Mouse (Mus musculus) monocyte, adult 5-6 weeks (primary cell): ENCODE measurements around the gene Emd. TPM values are rescaled to one million over a fixed set of nuclear protein-coding genes. Genes with fewer than 3 reads are reported as not detected.
"Not testable (repeated sequence)": the region's sequence is repeated elsewhere in the genome, so short reads cannot be mapped to it uniquely, and the experiment has no call there.

Source experiments
- ATAC-seq: fragments of 153-309, 156-312 bp; replicated peaks from 2 replicates; pipeline ENCODE4 v1.8.0; 2017; ENCODE audit warnings: mild to moderate bottlenecking; ENCODE audit not compliant: low TSS enrichment, insufficient number of reproducible peaks, severe bottlenecking, poor library complexity, low FRiP score
- total RNA-seq: library from RNA; stranded (forward); fragments of 200-1000, 200-491, 200-594 nt; gene quantifications from 3 replicates; pipeline ENCODE4 v1.2.3, GENCODE M21; 2017

Gene Emd
- 85.3 to 98.0 TPM (median 91.4 TPM) in 3 replicates for total RNA-seq

DNA sequence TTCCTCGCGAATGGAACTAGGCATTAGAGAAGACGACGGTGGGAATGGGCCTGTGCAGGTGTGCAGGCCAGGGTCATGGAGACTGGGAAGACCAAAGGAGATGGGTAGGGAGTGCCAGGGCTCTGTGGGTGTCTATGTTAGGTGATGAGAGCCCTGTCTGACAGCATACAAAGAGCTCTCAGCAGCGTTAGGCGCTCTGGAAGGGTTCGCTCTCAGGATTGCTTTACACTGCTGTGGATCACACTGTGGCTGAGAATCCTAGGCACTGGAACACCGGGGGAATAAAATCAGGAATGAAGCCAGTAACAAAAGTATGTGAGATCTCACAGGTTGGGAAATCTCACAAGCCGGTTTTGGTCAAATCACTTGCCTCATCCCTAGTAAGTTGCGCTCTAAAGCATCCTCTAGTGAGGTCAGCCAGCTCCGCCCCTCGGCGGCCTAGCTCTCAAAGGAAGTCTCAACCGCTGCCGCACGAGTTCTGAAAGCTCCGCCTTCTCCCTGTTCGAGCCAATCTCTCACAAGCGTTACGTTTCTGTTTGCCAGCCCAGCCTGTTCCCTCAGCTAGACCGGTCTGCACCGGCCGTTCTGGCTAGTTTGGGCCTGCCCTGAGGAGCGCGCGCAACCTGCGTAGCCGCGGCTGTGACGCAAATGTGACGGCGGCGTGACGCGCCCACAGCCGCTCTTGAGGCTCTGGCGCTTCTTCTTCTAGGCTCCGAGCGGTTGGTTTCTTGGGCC lies at the start of gene Emd:
Gene Emd (plus strand): TSS at position 535 of the 735 bp plus-strand sequence.
- peak; percentile 88 for ATAC-seq

DNA sequence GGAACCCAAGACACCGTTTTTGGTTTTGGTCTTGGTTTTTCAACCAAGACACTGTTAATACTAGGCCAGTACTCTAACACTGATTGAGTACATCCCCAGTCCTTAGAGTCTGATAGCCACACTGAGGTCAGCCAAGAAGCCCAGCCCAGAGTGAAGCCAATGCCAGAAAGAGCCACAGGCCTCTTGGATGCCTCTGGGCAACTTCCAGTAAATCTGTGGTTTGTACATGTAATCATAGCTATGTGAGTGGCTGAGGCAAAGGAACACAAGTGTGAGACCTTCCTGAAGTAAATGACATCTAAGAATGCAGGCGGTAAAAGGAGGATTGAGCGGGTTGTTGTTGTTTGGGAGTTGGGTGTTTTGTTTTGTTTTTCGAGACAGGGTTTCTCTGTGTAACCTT lies 36.0 kb upstream of the Emd start:
- ATAC-seq: no peak

DNA sequence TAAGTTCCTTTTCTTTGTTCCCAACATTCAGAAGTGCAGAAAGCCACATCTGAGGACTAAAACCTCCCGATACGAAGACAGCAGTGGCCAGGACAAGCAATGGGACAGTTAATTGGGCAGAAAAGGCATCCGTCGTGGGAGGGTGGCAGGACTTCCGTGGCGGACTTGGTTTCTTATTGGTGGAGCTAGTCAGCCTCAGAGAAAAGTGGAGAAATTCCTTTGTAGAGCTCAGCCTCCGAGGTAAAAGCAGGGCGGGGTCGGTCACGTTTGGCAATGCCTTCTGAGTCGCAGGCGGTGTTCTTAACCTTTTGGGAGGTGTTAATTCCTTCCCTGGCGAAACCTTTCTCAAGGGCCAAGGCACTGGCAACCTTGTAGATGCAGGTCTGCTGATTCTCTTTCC lies 35.0 kb upstream of the Emd start:
- ATAC-seq: no peak

DNA sequence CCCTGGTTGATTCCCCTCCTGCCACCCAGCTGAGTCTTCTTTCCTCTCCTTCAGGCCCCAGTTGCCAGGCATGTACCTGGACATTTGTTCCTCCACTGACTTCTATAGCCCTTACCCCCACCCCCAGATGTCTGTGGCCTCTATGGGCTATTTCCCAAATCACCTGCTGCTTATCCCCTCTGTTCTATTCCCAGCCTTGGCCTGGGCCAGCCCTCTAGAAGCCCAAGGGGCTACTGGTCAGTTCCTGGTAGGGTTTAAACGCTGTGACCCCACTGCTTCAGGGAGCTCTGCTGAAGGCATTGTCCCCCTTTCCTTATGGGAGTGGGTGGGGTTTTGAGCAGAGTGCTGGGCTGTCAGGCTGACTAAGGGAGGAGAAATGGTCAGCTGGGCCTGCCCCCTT lies 34.4 kb upstream of the Emd start:
- not testable (repeated sequence) for ATAC-seq

DNA sequence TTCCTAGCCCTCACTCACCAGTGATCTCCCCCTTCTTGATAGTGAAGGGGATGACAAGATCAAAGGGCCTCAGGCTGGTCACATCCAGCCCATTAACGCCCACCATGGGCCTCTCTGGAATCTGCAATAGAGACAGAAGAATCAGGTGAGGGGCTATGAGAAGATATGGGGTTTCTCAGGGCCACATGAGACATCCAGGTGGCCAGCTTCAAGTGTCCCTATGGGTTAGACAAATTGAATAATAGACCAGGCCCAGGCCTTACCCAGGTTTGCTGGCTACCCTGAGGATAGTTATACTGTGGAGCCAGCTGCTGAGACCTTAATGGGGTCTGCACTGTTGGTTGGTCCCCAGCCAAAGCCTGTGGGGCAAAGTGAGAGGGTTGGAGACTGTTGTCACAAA lies 24.4 kb upstream of the Emd start:
- no peak for ATAC-seq

GRCm38 (mm10) chrX:74233196-74233595 lies 21.3 kb upstream of the Emd start:
- no peak for ATAC-seq

- no peak for ATAC-seq
Measured at GRCm38 (mm10) chrX:74240332-74240731, 14.2 kb upstream of the Emd start.

- ATAC-seq: peak; percentile 26; the same call in 1 of the 2 replicates
Measured at GRCm38 (mm10) chrX:74243396-74243795, 11.1 kb upstream of the Emd start.

GRCm38 (mm10) chrX:74243807-74244206 lies 10.7 kb upstream of the Emd start:
- peak; percentile 56 for ATAC-seq

- ATAC-seq: no peak
Measured at GRCm38 (mm10) chrX:74244614-74245083, 9.8 kb upstream of the Emd start.

- ATAC-seq: no peak
Measured at GRCm38 (mm10) chrX:74245107-74245506, 9.4 kb upstream of the Emd start.

- no peak for ATAC-seq
Measured at GRCm38 (mm10) chrX:74245687-74246086, 8.8 kb upstream of the Emd start.

DNA sequence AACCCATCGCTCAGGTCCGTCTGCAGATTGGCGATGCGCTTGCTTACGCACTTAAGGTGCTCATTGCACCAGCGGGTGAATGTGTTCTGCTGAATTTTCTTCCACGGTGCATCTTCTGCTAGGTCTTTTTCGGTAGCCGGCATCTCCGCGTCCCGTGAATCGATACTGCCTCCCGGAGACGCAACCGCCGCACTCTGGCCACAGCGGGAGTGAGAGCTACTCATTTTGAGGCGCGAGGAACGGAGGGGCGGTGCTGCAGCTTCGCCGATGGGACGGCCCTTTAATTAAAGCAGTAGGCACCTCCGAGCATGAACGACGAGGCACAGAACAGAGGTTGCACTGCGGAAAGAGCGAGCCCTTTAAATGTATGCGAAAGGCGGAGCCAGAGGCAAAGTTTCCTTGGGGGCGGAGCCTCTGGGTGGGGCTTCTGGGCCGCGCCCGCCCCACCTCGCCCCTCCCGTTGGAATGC lies 8.2 kb upstream of the Emd start:
- ATAC-seq: peak; percentile 41

DNA sequence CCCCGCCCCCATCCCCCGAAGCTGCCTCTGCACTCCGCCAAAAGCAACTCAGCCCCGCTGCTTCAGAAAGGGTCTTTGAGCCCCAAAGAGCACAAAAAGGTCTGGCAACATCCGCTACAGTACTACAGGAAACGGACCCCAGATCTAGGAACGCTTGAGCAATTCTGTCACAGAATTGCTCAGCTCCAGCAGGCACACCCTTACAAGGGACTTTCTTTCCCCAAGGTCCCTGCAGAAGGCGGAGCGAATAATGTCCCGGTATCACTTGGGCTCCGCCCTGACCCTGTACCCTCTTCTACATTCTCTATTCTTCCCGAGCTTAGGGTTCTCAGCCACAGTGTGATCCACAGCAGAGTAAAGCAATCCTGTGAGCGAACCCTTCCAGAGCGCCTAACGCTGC lies 7.8 kb upstream of the Emd start:
- no peak for ATAC-seq

DNA sequence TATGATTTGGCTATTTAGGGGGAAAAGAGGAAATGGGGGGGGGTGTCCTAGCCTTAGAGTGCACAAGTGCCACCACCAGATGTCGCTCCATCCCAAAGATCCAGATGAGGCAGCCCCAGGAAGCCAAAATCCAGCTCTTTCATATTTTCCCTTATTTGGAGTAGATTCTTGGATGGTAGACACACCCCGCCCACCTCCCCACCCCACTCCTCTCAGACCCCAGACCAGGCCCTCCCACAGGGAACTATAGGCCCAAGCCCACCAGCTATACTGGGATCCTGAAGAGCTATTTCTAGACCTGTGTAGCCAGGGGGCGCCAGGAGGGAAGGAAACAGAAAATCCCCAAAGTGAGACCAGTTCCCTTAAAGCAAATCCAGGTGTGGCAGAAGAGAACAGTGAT lies 5.8 kb upstream of the Emd start:
- ATAC-seq: no peak

GRCm38 (mm10) chrX:74249615-74250014 lies 4.9 kb upstream of the Emd start, which contains the start of gene Flna:
TSS of gene Flna (minus strand) at chrX:74249820.
- ATAC-seq: no peak

DNA sequence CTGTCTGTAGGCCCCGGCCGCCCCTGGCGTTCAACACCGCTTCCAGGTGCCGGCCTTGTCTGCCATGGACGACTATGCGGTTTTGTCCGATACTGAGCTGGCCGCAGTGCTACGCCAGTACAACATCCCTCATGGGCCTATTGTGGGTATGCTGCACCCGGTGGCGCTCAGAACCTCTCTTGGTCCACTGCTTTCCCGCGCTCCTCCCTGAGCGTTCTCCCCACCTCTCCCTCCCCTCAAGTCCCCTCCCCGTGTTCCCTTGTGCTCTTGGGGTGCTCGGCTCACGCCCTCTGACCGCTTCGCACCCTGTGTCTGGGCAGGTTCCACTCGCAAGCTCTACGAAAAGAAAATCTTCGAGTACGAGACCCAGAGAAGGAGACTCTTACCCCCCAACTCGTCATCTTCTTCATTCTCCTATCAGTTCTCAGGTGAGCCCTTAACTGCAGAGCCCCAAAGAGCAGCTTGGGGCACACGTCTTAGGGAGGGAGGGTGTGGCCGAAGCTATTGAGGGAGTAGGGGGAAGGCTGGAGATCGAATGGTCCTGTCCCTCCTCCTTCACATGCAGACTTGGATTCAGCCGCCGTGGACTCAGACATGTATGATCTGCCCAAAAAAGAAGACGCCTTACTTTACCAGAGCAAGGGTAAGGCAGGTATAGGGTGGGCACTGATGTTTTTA lies 540 bp downstream of the Emd start:
- ATAC-seq: no peak

GRCm38 (mm10) chrX:74257746-74258145 lies 3.3 kb downstream of the Emd start:
- no peak for ATAC-seq

- ATAC-seq: peak; percentile 33; the same call in 1 of the 2 replicates
Measured at GRCm38 (mm10) chrX:74269736-74270061, 15.2 kb downstream of the Emd start.
